Mouse (Mus musculus) hindbrain, embryonic 10.5 days (tissue): ENCODE results near the gene B230118H07Rik. TPM values are rescaled to one million over a fixed set of nuclear protein-coding genes. Genes with fewer than 3 reads are reported as not detected.

ENCODE experiments used
- DNase-seq: peaks from one replicate; pipeline ENCODE4 v3.0.0-alpha.2; 2017; ENCODE audit warnings: low spot score
- H3K27ac ChIP-seq: fragments of 300-500 bp; sonication (generic); 2 replicates; pipeline ENCODE4 v1.5.1; 2016; ENCODE audit warnings: mild to moderate bottlenecking, moderate library complexity
- H3K27me3 ChIP-seq: fragments of 300-500 bp; sonication (generic); 2 replicates; pipeline ENCODE4 v1.6.1; 2016; ENCODE audit warnings: mild to moderate bottlenecking; ENCODE audit not compliant: poor library complexity, insufficient read depth, severe bottlenecking
- H3K36me3 ChIP-seq: fragments of 300-500 bp; sonication (generic); 2 replicates; pipeline ENCODE4 v1.6.1; 2016; ENCODE audit warnings: mild to moderate bottlenecking, moderate library complexity
- H3K4me1 ChIP-seq: fragments of 300-500 bp; sonication (generic); replicated peaks from 2 replicates; pipeline ENCODE4 v1.6.1; 2016; ENCODE audit warnings: mild to moderate bottlenecking
- H3K4me3 ChIP-seq: fragments of 300-500 bp; sonication (generic); 2 replicates; pipeline ENCODE4 v1.5.1; 2016; ENCODE audit warnings: mild to moderate bottlenecking, moderate library complexity
- H3K9me3 ChIP-seq: fragments of 300-500 bp; sonication (generic); 2 replicates; pipeline ENCODE4 v1.6.1; 2016; ENCODE audit warnings: mild to moderate bottlenecking, moderate library complexity
- WGBS: fragments of 180-500 bp; shearing (Covaris S2); methylation state at CpG from one replicate; pipeline ENCODE4 v1.1.7; 2016; 5-methylcytosine and 5-hydroxymethylcytosine counted together
- polyA plus RNA-seq: library from polyadenylated mRNA; unstranded; fragments of >200 nt; fragmentation: Nextera tagmentation; extraction: Ambion mirVana; gene quantifications from 2 replicates; pipeline ENCODE4 v1.2.1, GENCODE M21; 2016

Gene B230118H07Rik
- polyA plus RNA-seq, 1 experiment from 2014 or later = 58.0 TPM

DNA sequence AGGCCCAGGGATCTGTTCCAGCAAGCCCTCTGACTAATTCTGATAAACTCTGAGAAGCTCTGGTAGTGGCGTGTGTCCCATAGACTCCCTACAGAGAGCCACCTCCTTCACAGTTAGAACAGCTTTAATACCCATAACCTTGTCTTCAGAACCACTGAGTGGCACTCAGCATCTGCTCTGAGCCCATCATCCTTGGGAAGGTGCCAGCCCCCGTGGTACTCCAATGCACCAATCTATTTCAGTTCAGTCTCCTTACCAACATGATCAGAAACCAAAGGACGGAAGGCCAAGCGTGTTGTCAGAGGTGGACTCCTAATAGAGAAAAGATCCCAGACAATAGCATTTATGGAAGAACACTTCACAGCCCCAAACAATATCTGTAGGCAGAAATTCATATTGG lies 124.2 kb downstream of the B230118H07Rik start:
- H3K4me1 ChIP-seq = no peaks in the 10 kb centered on the region
- 89% methylated on average over 4 of the region's 4 CpGs for WGBS
- no peak overlapping the region for H3K4me3 ChIP-seq

GRCm38 (mm10) chr2:101520503-101520902 lies 128.8 kb downstream of the B230118H07Rik start:
- Histone ChIP-seq H3K4me1 (no peaks in the 10 kb centered on the region), H3K4me3 (no peak overlapping the region), H3K27me3 (no peaks in the 10 kb centered on the region), H3K9me3 (no peaks in the 10 kb centered on the region), H3K36me3 (no peaks in the 10 kb centered on the region), H3K27ac (no peak overlapping the region)
- DNase-seq = no peak
- WGBS = 87% methylated on average over 1 of the region's 1 CpGs

More for the DNA sequence above, 124.2 kb downstream of the B230118H07Rik start:
- Histone ChIP-seq H3K36me3 (no peaks in the 10 kb centered on the region), H3K9me3 (no peaks in the 10 kb centered on the region), H3K27me3 (no peaks in the 10 kb centered on the region), H3K27ac (no peak overlapping the region)
- no peak for DNase-seq

- H3K4me3 ChIP-seq = no peak overlapping the region
- no peak overlapping the region for H3K27ac ChIP-seq
- 91% methylated on average over 1 of the region's 1 CpGs for WGBS
- H3K27me3 ChIP-seq = no peaks in the 10 kb centered on the region
- no peaks in the 10 kb centered on the region for H3K36me3 ChIP-seq
- H3K9me3 ChIP-seq = no peaks in the 10 kb centered on the region
- no peak for DNase-seq
- no peaks in the 10 kb centered on the region for H3K4me1 ChIP-seq
Observed at GRCm38 (mm10) chr2:101519928-101520327, 129.4 kb downstream of the B230118H07Rik start.

Other genes with a start within 250 kb of the B230118H07Rik start
- gene Rag2, start 24.8 kb downstream of the B230118H07Rik start, polyA plus RNA-seq = 0.16 TPM in 1 of 2 replicates, not detected in the other
- 0.06 and 0.09 TPM in 2 replicates for gene Rag1, start within 50 bp of the B230118H07Rik start, polyA plus RNA-seq
- 13.4 and 15.1 TPM in 2 replicates for gene Traf6, start 28.9 kb upstream of the B230118H07Rik start, polyA plus RNA-seq
- 17.8 and 21.6 TPM in 2 replicates for gene Prr5l, start 233.5 kb upstream of the B230118H07Rik start, polyA plus RNA-seq
- 71.5 and 85.4 TPM in 2 replicates for gene Commd9, start 236.7 kb upstream of the B230118H07Rik start, polyA plus RNA-seq